Mouse (Mus musculus) embryonic facial prominence, embryonic 11.5 days (tissue): ENCODE measurements around the gene Vps37d. TPM values are rescaled to one million over a fixed set of nuclear protein-coding genes. Genes with fewer than 3 reads are reported as not detected.
"Not testable (repeated sequence)": the region's sequence is repeated elsewhere in the genome, so short reads cannot be mapped to it uniquely, and the experiment has no call there.

Experiments used
- ATAC-seq: fragments of 200-750 bp; cut with Nextera tagmentation; replicated peaks from 2 replicates; pipeline ENCODE4 v1.8.0; 2017; ENCODE audit warnings: low read depth; ENCODE audit not compliant: insufficient number of reproducible peaks, low FRiP score, low TSS enrichment
- DNase-seq: peaks from one replicate; pipeline ENCODE4 v3.0.0-alpha.2; 2015; ENCODE audit warnings: low spot score
- H3K27ac ChIP-seq: fragments of 300-500 bp; sonication (generic); replicated peaks from 2 replicates; pipeline ENCODE4 v1.5.1; 2014; ENCODE audit warnings: mild to moderate bottlenecking, low read depth, low read length, control low read depth
- H3K27me3 ChIP-seq: fragments of 300-500 bp; sonication (generic); 2 replicates; pipeline ENCODE4 v1.6.1; 2014; ENCODE audit warnings: mild to moderate bottlenecking, low read length, moderate library complexity, mixed read lengths; ENCODE audit not compliant: control insufficient read depth, insufficient read depth
- H3K36me3 ChIP-seq: fragments of 300-500 bp; sonication (generic); replicated peaks from 2 replicates; pipeline ENCODE4 v1.6.1; 2014; ENCODE audit warnings: low read depth, mild to moderate bottlenecking, low read length, moderate library complexity, mixed read lengths; ENCODE audit not compliant: control insufficient read depth, insufficient read depth
- H3K4me1 ChIP-seq: fragments of 300-500 bp; sonication (generic); 2 replicates; pipeline ENCODE4 v1.6.1; 2014; ENCODE audit warnings: low read length, mixed read lengths; ENCODE audit not compliant: control insufficient read depth, insufficient read depth
- H3K4me2 ChIP-seq: fragments of 300-500 bp; sonication (generic); 2 replicates; pipeline ENCODE4 v1.6.1; 2014; ENCODE audit warnings: low read depth, mild to moderate bottlenecking, control low read depth, low read length, moderate library complexity
- H3K4me3 ChIP-seq: fragments of 300-500 bp; sonication (generic); 2 replicates; pipeline ENCODE4 v1.5.1; 2014; ENCODE audit warnings: low read depth, low read length, control low read depth
- H3K9ac ChIP-seq: fragments of 300-500 bp; sonication (generic); replicated peaks from 2 replicates; pipeline ENCODE4 v1.6.1; 2014; ENCODE audit warnings: mild to moderate bottlenecking, control low read depth, low read length
- H3K9me3 ChIP-seq: fragments of 300-500 bp; sonication (generic); replicated peaks from 2 replicates; pipeline ENCODE4 v1.6.1; 2016; ENCODE audit warnings: mild to moderate bottlenecking, low read length, inconsistent platforms, mixed read lengths; ENCODE audit not compliant: control insufficient read depth
- WGBS: fragments of 180-500 bp; shearing (Covaris S2); extraction: QIAGEN DNeasy Blood & Tissue Kit; methylation state at CpG from one replicate; pipeline ENCODE4 v1.1.7; 2014; 5-methylcytosine and 5-hydroxymethylcytosine counted together
- polyA plus RNA-seq: library from polyadenylated mRNA; unstranded; fragments of >200 nt; fragmentation: Nextera tagmentation; extraction: Ambion mirVana; gene quantifications from 2 replicates; pipeline ENCODE4 v1.2.1, GENCODE M21; 2014

The Vps37d gene
- polyA plus RNA-seq, 1 experiment from 2014 or later = 7.1 TPM

GRCm38 (mm10) chr5:135072720-135073119 is 5.3 kb downstream of the Vps37d start:
- no peak for ATAC-seq
- H3K9me3 ChIP-seq = no peaks in the 10 kb centered on the region
- DNase-seq = no peak
- no peaks in the 10 kb centered on the region for H3K27me3 ChIP-seq
- no peak overlapping the region for H3K4me3 ChIP-seq
- H3K27ac ChIP-seq = no peak overlapping the region
- H3K4me2 ChIP-seq = no peak overlapping the region
- H3K4me1 ChIP-seq = peaks cover 9% of the 10 kb centered on the region
- WGBS = 64% methylated on average over 6 of the region's 6 CpGs
- peaks cover 5% of the 10 kb centered on the region for H3K36me3 ChIP-seq
- no peak overlapping the region for H3K9ac ChIP-seq

GRCm38 (mm10) chr5:135072061-135072460 is 6.0 kb downstream of the Vps37d start:
- H3K27ac ChIP-seq = no peak overlapping the region
- DNase-seq (no peak), ATAC-seq (no peak)
- no peaks in the 10 kb centered on the region for H3K9me3 ChIP-seq
- no peak overlapping the region for H3K9ac ChIP-seq
- no peak overlapping the region for H3K4me3 ChIP-seq
- WGBS = 100% methylated on average over 2 of the region's 2 CpGs
- peaks cover 5% of the 10 kb centered on the region for H3K36me3 ChIP-seq
- no peaks in the 10 kb centered on the region for H3K27me3 ChIP-seq
- no peak overlapping the region for H3K4me2 ChIP-seq
- H3K4me1 ChIP-seq = peaks cover 9% of the 10 kb centered on the region

GRCm38 (mm10) chr5:135070448-135070847 is 7.6 kb downstream of the Vps37d start:
- H3K4me1 ChIP-seq = peaks cover 9% of the 10 kb centered on the region
- no peak overlapping the region for H3K27ac ChIP-seq
- no peak overlapping the region for H3K4me2 ChIP-seq
- 91% methylated on average over 3 of the region's 3 CpGs for WGBS
- DNase-seq (no peak), ATAC-seq (no peak)
- no peaks in the 10 kb centered on the region for H3K27me3 ChIP-seq
- no peaks in the 10 kb centered on the region for H3K9me3 ChIP-seq
- no peak overlapping the region for H3K9ac ChIP-seq
- no peak overlapping the region for H3K4me3 ChIP-seq
- H3K36me3 ChIP-seq = peaks cover 5% of the 10 kb centered on the region

GRCm38 (mm10) chr5:135066008-135066407 is 12.1 kb downstream of the Vps37d start:
- no peak for DNase-seq
- Histone ChIP-seq H3K36me3 (no peaks in the 10 kb centered on the region), H3K4me3 (no peak overlapping the region), H3K4me1 (no peaks in the 10 kb centered on the region), H3K27me3 (no peaks in the 10 kb centered on the region), H3K9ac (no peak overlapping the region), H3K4me2 (no peak overlapping the region), H3K27ac (no peak overlapping the region), H3K9me3 (no peaks in the 10 kb centered on the region)
- ATAC-seq = no peak
- WGBS = 92% methylated on average over 3 of the region's 3 CpGs

GRCm38 (mm10) chr5:135064909-135065446 is 13.1 kb downstream of the Vps37d start, which contains the start of gene Bud23:
Gene Bud23, minus strand, starts transcription at chr5:135064959.
- not testable (repeated sequence) for DNase-seq, ATAC-seq, H3K9me3 ChIP-seq, H3K4me1 ChIP-seq, H3K27me3 ChIP-seq, H3K36me3 ChIP-seq
- peak within 1 kb of the TSS; percentile 16; the same call in 1 of the 2 replicates for H3K27ac ChIP-seq
- 80% methylated on average over 9 of the region's 9 CpGs for WGBS
- peak within 1 kb of the TSS; percentile 80 for H3K4me2 ChIP-seq
- H3K9ac ChIP-seq = peak within 1 kb of the TSS; percentile 83
- peak within 1 kb of the TSS; percentile 97 for H3K4me3 ChIP-seq

- H3K4me3 ChIP-seq = peak overlapping the region; percentile 97
- ATAC-seq (no peak), DNase-seq (no peak)
- H3K27ac ChIP-seq = peak overlapping the region; percentile 16; the same call in 1 of the 2 replicates
- H3K9me3 ChIP-seq = no peaks in the 10 kb centered on the region
- H3K36me3 ChIP-seq = peaks cover 5% of the 10 kb centered on the region
- H3K9ac ChIP-seq = peak overlapping the region; percentile 83
- WGBS = 1% methylated on average over 38 of the region's 40 CpGs
- H3K4me1 ChIP-seq = no peaks in the 10 kb centered on the region
- no peaks in the 10 kb centered on the region for H3K27me3 ChIP-seq
- peak overlapping the region; percentile 80 for H3K4me2 ChIP-seq
Observed at GRCm38 (mm10) chr5:135064382-135064766, 13.7 kb downstream of the Vps37d start.

- Histone ChIP-seq H3K36me3 (peaks cover 5% of the 10 kb centered on the region), H3K9ac (peak within 1 kb of the TSS; percentile 83)
- 0% methylated on average over 52 of the region's 52 CpGs for WGBS
Observed at GRCm38 (mm10) chr5:135063629-135064381, 14.3 kb downstream of the Vps37d start, which contains the start of gene Dnajc30. Gene Dnajc30, plus strand, starts transcription at chr5:135064202.

GRCm38 (mm10) chr5:135053356-135053755 is 24.7 kb downstream of the Vps37d start:
- no peak overlapping the region for H3K4me2 ChIP-seq
- no peaks in the 10 kb centered on the region; the same call in none of the 2 replicates for H3K36me3 ChIP-seq
- no peak overlapping the region for H3K4me3 ChIP-seq
- WGBS = 91% methylated on average over 12 of the region's 12 CpGs
- H3K27me3 ChIP-seq = no peaks in the 10 kb centered on the region
- H3K27ac ChIP-seq = no peak overlapping the region
- no peak for ATAC-seq
- H3K9me3 ChIP-seq = no peaks in the 10 kb centered on the region
- DNase-seq = no peak
- no peak overlapping the region for H3K9ac ChIP-seq
- H3K4me1 ChIP-seq = no peaks in the 10 kb centered on the region

More at GRCm38 (mm10) chr5:135063629-135064381, 14.3 kb downstream of the Vps37d start, which contains the start of gene Dnajc30:
- no peaks in the 10 kb centered on the region for H3K9me3 ChIP-seq
- H3K4me2 ChIP-seq = peak within 1 kb of the TSS; percentile 80
- no peaks in the 10 kb centered on the region for H3K27me3 ChIP-seq
- H3K27ac ChIP-seq = peak within 1 kb of the TSS; percentile 16; the same call in 1 of the 2 replicates
- peak; percentile 99 for DNase-seq
- peak; percentile 90 for ATAC-seq
- H3K4me3 ChIP-seq = peak within 1 kb of the TSS; percentile 97
- H3K4me1 ChIP-seq = no peaks in the 10 kb centered on the region
